Mouse (Mus musculus) left cerebral cortex, adult 2 months (tissue): ENCODE results near the gene Klf15. TPM values are rescaled to one million over a fixed set of nuclear protein-coding genes. Genes with fewer than 3 reads are reported as not detected.
A peak's percentile ranks its signal among the peaks of the same experiment; 100 is the strongest.

Experiments
- DNase-seq, 2 experiments: peaks; one replicate each; pipeline ENCODE4 v3.0.0; 2021 to 2022; ENCODE audit warnings: low spot score in 2 of 2, mixed read lengths in 1 of 2; ENCODE audit errors: extremely low spot score in 1 of 2
- H3K27ac ChIP-seq: fragments of 200-600 bp; 2 replicates; pipeline ENCODE4 v1.8.1; 2022
- H3K4me3 ChIP-seq: fragments of 200-600 bp; 2 replicates; pipeline ENCODE4 v1.8.1; 2022
- CTCF ChIP-seq: fragments of 200-600 bp; IDR thresholded peaks from 2 replicates; pipeline ENCODE4 v1.8.1; 2022; ENCODE audit warnings: antibody characterized with exemption, mild to moderate bottlenecking, moderate library complexity
- intact Hi-C: fragments of 180-260 bp; cut with DNase I; formaldehyde crosslinking; loops from one replicate; pipeline ENCODE4 v1.15.1; 2025
- total RNA-seq, 2 experiments: library from RNA; stranded (reverse); gene quantifications; 2 replicates each; pipeline ENCODE4 v1.2.3; 2021

The Klf15 gene
- total RNA-seq, 2 experiments from 2014 or later, result 29.0 to 34.4 TPM

DNA sequence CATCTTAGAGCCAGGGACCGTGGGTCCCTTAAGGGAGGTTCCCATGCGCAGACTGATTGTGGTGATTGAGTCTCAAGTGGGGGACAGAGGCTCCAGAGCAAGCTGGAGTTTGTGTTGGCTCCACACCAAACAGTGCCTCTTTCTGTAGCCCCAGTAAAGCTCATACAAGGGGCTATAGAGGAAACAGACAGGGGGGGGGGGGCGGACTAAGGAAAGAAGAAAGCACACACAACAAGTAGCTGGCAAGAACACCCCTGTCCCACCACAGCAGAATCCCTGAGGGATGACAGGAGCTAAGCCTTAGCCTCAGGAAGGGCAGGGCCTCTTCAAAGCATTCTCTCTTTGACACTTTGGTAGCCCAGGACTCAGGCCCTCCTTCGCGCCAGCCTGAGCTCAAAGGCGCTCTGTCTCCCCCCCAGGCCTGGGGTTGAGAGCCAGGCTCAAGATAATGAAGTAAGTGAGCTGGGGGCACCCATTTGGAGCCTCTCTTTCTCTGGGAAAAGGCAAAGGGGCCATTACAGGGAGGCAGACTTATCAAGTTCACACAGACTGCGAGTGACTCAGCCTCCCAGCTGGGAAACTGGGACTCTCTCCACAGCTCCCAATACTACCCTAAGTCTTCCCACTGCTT, 33.0 kb downstream of the Klf15 start:
- no peak for TF ChIP-seq CTCF
- Histone ChIP-seq H3K27ac (no peak overlapping the region), H3K4me3 (no peak overlapping the region)
- no peak for DNase-seq
- intact Hi-C loops, result no loop called here

DNA sequence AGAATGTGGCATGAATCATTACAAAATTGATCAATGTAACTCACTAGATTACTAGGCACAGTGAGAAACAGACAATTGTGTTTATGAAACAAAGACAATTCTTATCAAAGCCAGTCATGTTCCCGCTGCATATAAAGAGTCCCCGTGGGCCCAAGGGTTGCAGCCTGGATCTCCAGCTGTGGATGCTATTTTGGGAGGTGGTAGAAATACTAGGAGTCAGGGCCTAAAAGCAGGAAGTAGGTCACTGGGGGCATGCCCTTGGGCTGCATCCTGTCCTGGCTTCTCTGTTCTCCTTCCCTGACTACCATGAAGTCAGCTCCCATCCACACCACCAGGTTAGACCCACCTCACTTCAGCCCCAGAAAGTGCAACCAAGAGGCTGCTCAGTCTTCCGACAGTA, 33.8 kb downstream of the Klf15 start:
- TF ChIP-seq CTCF, result no peak
- DNase-seq, result no peak
- H3K4me3 ChIP-seq, result no peak overlapping the region
- H3K27ac ChIP-seq, result no peak overlapping the region
- intact Hi-C loops, result no loop called here

DNA sequence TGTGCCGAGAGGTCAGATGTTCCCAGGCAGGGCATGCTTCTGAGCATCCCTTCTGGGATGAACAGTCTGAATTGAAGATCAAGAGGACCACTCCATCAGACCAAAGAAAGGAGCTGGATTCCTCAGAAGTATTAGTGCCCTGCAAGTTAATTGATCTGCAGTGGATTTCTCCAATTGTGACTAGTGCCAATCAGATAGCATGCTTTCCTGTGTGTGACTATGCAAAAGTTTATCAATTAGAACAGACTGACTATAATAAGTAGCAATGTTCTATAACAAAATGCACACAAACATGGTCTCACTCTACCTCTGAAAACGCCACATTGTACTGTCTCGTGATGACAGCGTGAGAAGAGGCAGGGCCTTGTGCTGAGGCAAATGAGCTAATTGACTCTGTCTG, 37.1 kb downstream of the Klf15 start:
- no peak for DNase-seq
- intact Hi-C loops, result no loop called here
- no peak for TF ChIP-seq CTCF

DNA sequence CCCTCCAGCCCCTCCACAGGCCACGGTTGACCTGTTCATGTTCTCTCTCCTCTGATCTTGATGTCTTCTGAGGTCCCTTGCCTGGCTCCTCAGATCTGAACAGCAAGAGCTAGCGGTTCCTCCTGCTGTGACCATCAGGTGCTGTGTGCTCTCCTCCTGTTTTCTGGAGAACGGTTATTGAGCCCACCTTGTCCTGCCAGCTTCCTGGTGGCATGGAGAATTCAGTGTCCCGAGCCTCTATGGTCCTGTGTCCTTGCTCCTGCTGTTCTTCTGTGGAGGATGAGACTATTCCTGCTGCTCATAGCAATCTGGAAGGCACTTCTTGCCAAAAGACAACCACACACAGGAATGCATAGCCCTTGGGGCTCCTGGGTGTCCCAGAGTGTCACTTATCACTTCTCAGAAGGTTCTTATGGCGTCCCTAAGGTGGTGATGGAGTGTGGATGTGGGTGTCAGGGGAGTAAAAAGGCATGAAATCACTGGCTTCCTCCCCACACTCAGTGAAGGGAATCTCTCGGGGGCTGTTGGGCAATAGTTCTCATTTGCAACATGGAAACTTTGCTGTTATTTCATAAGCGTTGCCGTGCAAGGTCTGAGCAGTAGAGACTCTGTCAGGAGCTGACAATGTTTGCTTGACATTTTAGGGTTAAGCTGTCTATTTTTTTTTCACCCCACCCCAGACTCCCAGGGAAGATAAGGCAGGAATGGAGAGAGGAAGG, 39.0 kb downstream of the Klf15 start:
- intact Hi-C loops, result no loop called here
- H3K4me3 ChIP-seq, result no peak overlapping the region
- no peak for DNase-seq
- H3K27ac ChIP-seq, result no peak overlapping the region
- TF ChIP-seq CTCF, result no peak

More for the DNA sequence above, 37.1 kb downstream of the Klf15 start:
- Histone ChIP-seq H3K27ac (no peak overlapping the region), H3K4me3 (no peak overlapping the region)

DNA sequence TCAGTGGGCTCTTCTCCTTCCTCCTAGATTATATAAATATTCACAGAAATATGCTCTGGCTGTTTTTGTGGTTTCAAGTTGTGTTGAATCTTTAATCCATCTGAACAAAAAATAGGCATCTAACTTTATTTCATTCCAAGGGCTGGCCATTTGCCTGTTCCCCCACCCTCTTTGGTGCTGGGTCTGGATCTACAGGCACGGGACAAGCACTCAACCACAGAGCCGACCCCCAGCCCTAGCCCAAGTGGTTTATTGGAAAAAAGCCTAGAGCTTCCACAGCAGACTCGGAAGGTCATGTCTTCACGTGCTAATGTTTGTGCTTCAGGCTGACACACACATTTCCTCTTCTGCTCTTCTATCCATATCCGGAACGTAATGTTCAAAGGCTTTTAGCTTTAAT, 43.5 kb downstream of the Klf15 start:
- peak overlapping the region; percentile 85 for H3K27ac ChIP-seq
- no peak for DNase-seq
- no peak for TF ChIP-seq CTCF
- H3K4me3 ChIP-seq, result no peak overlapping the region
- intact Hi-C loops, result loop anchor here (2.0 kb wide), 1 partner anchor 43 kb away; the partner anchor contains the start of gene Klf15

DNA sequence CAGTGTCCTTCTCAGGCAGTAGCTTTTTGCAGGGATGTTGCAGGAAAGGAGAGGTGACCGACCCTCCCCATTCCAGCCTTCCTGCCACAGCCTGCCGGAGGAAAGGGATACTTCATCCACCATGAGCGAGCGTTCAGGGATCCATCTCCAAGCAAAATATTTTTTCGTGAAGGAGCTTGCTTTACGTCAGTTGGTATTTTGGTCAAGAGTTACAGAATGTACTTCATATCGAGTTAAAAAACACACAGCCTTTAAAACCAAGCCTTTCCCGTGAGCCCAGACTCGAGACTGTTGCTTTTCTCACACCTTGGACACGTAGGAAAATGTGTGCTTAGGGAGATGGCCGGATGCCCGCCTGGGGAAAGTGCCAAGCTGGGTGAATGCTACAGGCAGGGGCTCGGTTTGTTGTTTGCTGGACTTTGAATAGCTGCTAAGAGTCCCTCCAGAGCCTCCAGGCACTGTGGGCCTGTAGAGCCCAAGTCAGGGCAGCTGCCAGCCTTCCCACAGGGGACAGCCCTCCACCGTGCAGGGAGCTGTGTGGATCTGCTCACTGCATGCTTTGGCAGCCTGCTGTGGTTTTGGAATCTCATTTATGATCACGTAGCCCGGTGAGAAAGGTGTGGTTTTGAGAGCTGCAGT, 44.4 kb downstream of the Klf15 start:
- intact Hi-C loops, result loop anchor here (2.0 kb wide), 1 partner anchor 44 kb away; the partner anchor contains the start of gene Klf15
- Histone ChIP-seq H3K4me3 (no peak overlapping the region), H3K27ac (peak overlapping the region; percentile 85)
- no peak for TF ChIP-seq CTCF
- DNase-seq, result peak; percentile 77 to 87

DNA sequence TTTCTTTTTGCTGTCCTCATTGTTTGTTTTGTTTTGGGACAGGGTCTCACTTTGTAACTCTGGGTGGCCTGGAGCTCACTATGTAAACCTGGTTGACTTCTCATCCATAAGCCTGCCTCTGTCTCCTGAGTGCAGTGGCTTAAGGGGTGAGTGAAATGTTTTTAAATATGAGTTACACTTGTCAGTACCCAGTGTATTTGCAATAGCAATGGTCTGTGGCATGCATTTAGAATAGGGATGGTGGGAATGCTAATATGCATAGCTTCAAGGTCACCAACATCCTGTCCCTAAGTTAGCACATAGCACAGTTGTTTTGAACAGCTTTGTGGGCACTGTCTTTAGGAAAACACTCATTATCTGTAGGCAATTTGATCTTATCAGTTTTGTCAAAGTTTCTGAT, 45.1 kb downstream of the Klf15 start:
- Histone ChIP-seq H3K27ac (peak overlapping the region; percentile 85), H3K4me3 (no peak overlapping the region)
- DNase-seq, result no peak
- no peak for TF ChIP-seq CTCF
- intact Hi-C loops, result loop anchor here (2.0 kb wide), 1 partner anchor 45 kb away; the partner anchor contains the start of gene Klf15

DNA sequence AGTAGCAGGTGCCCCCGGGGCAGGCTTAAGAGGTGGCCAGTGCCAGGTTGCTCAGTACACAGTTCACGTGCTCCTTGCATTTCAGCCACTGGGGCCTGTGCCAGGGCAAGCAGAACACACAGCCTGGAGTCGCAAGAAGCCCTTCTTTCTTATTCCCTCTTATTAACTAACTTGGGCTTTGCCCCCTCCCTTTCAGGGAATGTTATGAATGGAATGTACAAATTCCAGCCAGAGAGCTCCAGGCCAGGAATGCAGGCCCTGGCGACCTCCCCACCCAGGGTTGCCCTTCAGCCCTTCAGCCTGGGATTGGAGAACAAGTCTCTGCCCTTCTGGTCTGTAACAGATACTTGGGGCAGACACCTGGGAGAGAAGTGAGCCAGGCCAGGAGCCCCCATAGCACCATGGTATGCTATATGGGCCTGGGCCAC, 45.8 kb downstream of the Klf15 start:
- Histone ChIP-seq H3K4me3 (no peak overlapping the region), H3K27ac (no peak overlapping the region)
- TF ChIP-seq CTCF, result no peak
- intact Hi-C loops, result no loop called here
- peak in 1 of 2 experiments; percentile 37 for DNase-seq

DNA sequence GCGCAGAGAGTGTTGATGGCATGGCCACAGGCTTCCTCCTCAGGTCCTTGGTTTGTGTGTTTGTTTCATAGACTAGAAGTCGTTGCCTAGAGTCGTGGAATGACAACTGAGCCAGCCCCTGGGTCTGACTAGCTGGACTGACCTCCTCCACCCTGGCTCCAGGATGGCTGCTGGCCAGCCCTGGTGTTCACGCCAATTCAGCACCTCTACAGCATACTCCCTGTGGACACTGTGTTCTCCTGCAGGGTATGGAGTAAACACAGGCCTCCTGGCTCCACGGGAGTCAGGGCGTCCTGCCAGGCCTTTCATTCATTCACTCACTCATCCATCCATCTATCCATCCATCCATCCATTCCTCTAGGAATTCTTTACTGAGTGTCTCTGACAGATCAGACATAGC, 46.7 kb downstream of the Klf15 start:
- no peak for TF ChIP-seq CTCF
- H3K4me3 ChIP-seq, result no peak overlapping the region
- no peak for DNase-seq
- H3K27ac ChIP-seq, result no peak overlapping the region
- intact Hi-C loops, result no loop called here

DNA sequence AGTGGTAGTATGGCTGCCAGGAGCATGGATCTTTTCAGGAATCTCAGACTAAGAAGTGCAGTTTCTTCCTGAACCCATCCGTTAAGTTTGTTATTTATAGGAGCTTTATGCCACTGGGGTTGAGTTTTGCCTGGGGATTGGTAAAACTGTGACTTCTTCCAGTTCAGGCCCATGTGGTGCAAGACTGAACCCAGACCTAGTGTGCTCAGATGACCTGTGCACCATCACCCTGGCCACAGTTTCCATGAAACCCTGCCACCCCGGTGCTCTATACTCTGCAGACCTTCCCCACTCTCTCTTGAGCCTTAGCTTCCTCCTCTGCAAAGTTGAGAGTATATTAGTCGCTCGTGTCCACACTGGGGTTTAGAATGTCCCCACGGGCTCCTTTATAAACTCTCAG, 50.0 kb downstream of the Klf15 start:
- intact Hi-C loops, result loop anchor here (5.0 kb wide), 1 partner anchor 80 kb away; no protein-coding TSS in a partner anchor
- TF ChIP-seq CTCF, result no peak
- DNase-seq, result no peak
- no peak overlapping the region for H3K4me3 ChIP-seq
- H3K27ac ChIP-seq, result no peak overlapping the region

DNA sequence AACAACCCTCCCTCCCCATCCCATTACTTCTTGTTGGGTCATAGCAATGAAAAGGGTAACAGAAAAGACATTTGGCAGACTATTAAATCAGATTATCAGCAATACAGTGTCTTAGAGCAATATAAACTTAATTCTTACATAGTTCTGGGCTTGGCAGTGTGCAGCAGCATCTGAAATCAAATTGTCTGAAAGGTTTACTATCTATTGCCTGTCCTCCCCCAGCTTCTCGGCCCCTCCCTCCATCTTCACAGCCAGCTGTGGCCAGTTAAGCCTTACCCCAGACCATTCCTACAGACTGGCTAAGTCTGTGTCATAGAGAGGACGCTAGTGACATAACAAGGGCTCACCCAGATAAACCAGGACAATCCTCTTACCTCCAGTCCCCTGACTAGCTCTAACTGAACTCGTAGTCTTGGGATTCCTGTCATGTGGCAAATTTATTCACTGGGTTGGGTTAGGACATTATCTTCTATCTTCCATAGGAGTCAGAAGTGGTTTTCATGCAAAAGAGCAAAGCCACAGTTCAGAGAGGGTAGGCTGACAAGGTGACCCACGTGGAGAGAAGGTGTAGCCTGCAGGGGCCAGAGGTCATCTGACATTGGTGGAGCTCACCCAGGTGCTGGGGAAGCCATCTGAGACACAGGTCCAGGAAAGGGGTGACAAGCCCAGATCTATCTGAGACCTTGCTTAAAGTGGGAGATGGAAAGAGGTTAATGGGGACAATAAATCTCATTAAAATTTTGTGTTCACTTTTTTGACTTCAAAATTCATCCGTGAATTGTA, 50.9 kb downstream of the Klf15 start:
- TF ChIP-seq CTCF, result no peak
- no peak overlapping the region for H3K4me3 ChIP-seq
- intact Hi-C loops, result loop anchor here (5.0 kb wide), 1 partner anchor 81 kb away; no protein-coding TSS in a partner anchor
- no peak overlapping the region for H3K27ac ChIP-seq
- no peak for DNase-seq

DNA sequence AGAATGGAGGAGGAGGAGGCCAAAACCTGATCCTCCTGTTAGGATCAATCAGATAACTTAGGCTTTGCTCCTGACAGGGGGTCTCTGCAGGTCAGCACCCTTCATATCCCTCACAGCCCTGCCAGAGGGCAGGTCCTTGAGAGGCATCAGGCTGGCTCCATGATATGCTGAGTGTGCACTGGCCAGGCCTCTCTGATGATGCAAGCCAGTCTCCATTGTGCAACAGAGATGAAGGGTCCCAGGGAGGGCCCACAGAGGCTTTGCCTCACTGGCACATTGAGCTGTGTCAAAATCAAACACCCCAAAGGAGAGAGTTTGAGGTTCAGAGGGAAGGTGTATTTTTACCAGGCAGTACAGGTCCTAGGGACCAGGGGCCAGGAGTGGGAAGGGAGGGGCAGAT, 52.0 kb downstream of the Klf15 start:
- intact Hi-C loops, result loop anchor here (5.0 kb wide), 1 partner anchor 82 kb away; no protein-coding TSS in a partner anchor

More for the DNA sequence above, 52.0 kb downstream of the Klf15 start:
- H3K27ac ChIP-seq, result no peak overlapping the region
- H3K4me3 ChIP-seq, result no peak overlapping the region
- no peak for TF ChIP-seq CTCF
- no peak for DNase-seq
